Mouse (Mus musculus) liver, embryonic 16.5 days (tissue): ENCODE measurements around the gene Galns. TPM values are rescaled to one million over a fixed set of nuclear protein-coding genes. Genes with fewer than 3 reads are reported as not detected.

Experiments
- ATAC-seq: fragments of 200-750 bp; cut with Nextera tagmentation; 2 replicates; pipeline ENCODE4 v1.8.0; 2017; ENCODE audit warnings: low read depth, mild to moderate bottlenecking, moderate number of reproducible peaks, moderate library complexity
- H3K27ac ChIP-seq: fragments of 300-500 bp; sonication (generic); 2 replicates; pipeline ENCODE4 v1.5.1; 2014; ENCODE audit warnings: mild to moderate bottlenecking, low read length
- H3K27me3 ChIP-seq: fragments of 300-500 bp; sonication (generic); 2 replicates; pipeline ENCODE4 v1.6.1; 2014; ENCODE audit warnings: low read depth, low read length, mixed read lengths; ENCODE audit not compliant: control insufficient read depth, insufficient read depth
- H3K36me3 ChIP-seq: fragments of 300-500 bp; sonication (generic); 2 replicates; pipeline ENCODE4 v1.6.1; 2014; ENCODE audit warnings: mild to moderate bottlenecking; ENCODE audit not compliant: control insufficient read depth, insufficient read depth
- H3K4me1 ChIP-seq: fragments of 300-500 bp; sonication (generic); 2 replicates; pipeline ENCODE4 v1.6.1; 2014; ENCODE audit warnings: low read depth, low read length, mixed read lengths; ENCODE audit not compliant: control insufficient read depth
- H3K4me2 ChIP-seq: fragments of 300-500 bp; sonication (generic); 2 replicates; pipeline ENCODE4 v1.6.1; 2014; ENCODE audit warnings: low read depth, low read length, mixed read lengths
- H3K4me3 ChIP-seq: fragments of 300-500 bp; sonication (generic); 2 replicates; pipeline ENCODE4 v1.5.1; 2014; ENCODE audit warnings: low read depth, mild to moderate bottlenecking, low read length
- H3K9ac ChIP-seq: fragments of 300-500 bp; sonication (generic); 2 replicates; pipeline ENCODE4 v1.6.1; 2014; ENCODE audit warnings: low read depth, low read length
- H3K9me3 ChIP-seq: fragments of 300-500 bp; sonication (generic); replicated peaks from 2 replicates; pipeline ENCODE4 v1.6.1; 2016; ENCODE audit warnings: low read length; ENCODE audit not compliant: control insufficient read depth
- WGBS: fragments of 180-500 bp; shearing (Covaris S2); extraction: QIAGEN DNeasy Blood & Tissue Kit; methylation state at CpG from one replicate; pipeline ENCODE4 v1.1.7; 2014; ENCODE audit not compliant: insufficient replicate concordance; 5-methylcytosine and 5-hydroxymethylcytosine counted together
- polyA plus RNA-seq: library from polyadenylated mRNA; unstranded; fragments of >200 nt; fragmentation: Nextera tagmentation; extraction: Ambion mirVana; gene quantifications from 2 replicates; pipeline ENCODE4 v1.2.1, GENCODE M21; 2015

Galns gene
- polyA plus RNA-seq, 1 experiment from 2014 or later = 8.6 TPM

- ATAC-seq = no peak
- H3K36me3 ChIP-seq = peaks cover 35% of the 10 kb centered on the region
- peaks cover 48% of the 10 kb centered on the region for H3K4me1 ChIP-seq
- no peaks in the 10 kb centered on the region for H3K9me3 ChIP-seq
- H3K4me3 ChIP-seq = peak overlapping the region; percentile 94
- WGBS = 15% methylated on average over 10 of the region's 10 CpGs
- H3K4me2 ChIP-seq = peak overlapping the region; percentile 95
- H3K27ac ChIP-seq = peak overlapping the region; percentile 88; the same call in 1 of the 2 replicates
- H3K27me3 ChIP-seq = no peaks in the 10 kb centered on the region
- peak overlapping the region; percentile 95 for H3K9ac ChIP-seq
Measured at GRCm38 (mm10) chr8:122568881-122569309, 42.4 kb downstream of the Galns start.

DNA sequence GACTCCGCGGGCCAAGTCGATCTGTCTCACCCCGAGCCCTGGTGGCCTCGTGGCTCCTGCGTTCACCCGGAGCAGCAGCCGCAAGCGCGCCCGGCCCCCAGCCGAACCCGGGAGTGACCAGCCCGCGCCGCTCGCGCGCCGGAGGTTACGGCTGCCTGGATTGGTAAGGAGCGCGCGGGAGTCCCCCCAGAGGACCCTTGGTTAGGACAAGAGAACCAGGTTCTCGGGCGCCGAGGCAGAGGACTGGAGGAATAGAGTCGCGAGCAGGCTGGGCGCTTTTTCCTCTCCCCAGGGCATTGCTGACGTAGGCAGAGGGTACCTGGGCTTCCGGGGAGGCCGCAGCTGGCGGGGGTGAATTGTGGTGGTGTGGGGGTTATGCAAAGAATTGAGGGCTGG is 43.2 kb downstream of the Galns start:
- under 1% methylated on average over 34 of the region's 34 CpGs for WGBS
- H3K36me3 ChIP-seq = peaks cover 35% of the 10 kb centered on the region
- peak overlapping the region; percentile 95 for H3K9ac ChIP-seq
- H3K9me3 ChIP-seq = no peaks in the 10 kb centered on the region
- H3K4me3 ChIP-seq = peak overlapping the region; percentile 94
- no peaks in the 10 kb centered on the region for H3K27me3 ChIP-seq
- ATAC-seq = peak; percentile 30
- H3K27ac ChIP-seq = peak overlapping the region; percentile 88
- H3K4me2 ChIP-seq = peak overlapping the region; percentile 95
- peaks cover 40% of the 10 kb centered on the region for H3K4me1 ChIP-seq

GRCm38 (mm10) chr8:122567361-122568108 is 43.7 kb downstream of the Galns start, which contains the start of gene Cdt1:
TSS of gene Cdt1 (plus strand) at chr8:122568015.
- Histone ChIP-seq H3K9me3 (no peaks in the 10 kb centered on the region), H3K36me3 (peaks cover 32% of the 10 kb centered on the region), H3K4me2 (peak within 1 kb of the TSS; percentile 95), H3K27ac (peak within 1 kb of the TSS; percentile 91), H3K4me1 (peaks cover 36% of the 10 kb centered on the region), H3K4me3 (peak within 1 kb of the TSS; percentile 94), H3K27me3 (no peaks in the 10 kb centered on the region), H3K9ac (peak within 1 kb of the TSS; percentile 95)
- peak; percentile 95 for ATAC-seq
- WGBS = under 1% methylated on average over 62 of the region's 62 CpGs

DNA sequence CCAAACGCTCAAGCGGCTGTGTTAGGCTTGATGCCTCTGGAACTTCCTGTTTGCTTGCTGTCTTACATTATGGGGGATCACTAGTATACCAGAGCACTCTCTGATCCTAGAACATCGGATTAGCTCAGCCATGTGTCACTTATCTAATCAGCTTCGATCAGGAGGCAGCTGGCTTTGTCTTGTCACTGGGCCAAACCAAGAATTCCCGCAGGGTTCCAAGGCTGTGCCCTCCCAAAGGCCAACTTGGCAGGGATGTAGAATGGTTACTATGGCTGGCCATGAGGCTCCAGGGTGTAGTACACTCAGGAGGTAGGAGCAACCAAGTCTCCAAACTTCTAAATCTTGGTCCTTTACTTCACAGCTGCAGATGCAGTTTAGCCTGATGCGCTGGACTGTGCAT is 44.5 kb downstream of the Galns start:
- Histone ChIP-seq H3K27ac (peak overlapping the region; percentile 91), H3K4me3 (peak overlapping the region; percentile 94), H3K27me3 (no peaks in the 10 kb centered on the region), H3K36me3 (peaks cover 24% of the 10 kb centered on the region), H3K4me2 (peak overlapping the region; percentile 95), H3K4me1 (peaks cover 31% of the 10 kb centered on the region), H3K9me3 (no peaks in the 10 kb centered on the region), H3K9ac (peak overlapping the region; percentile 84)
- no peak for ATAC-seq
- 19% methylated on average over 6 of the region's 6 CpGs for WGBS

- Histone ChIP-seq H3K4me2 (no peak overlapping the region), H3K27me3 (no peaks in the 10 kb centered on the region), H3K27ac (peak overlapping the region; percentile 49; the same call in 1 of the 2 replicates), H3K9me3 (no peaks in the 10 kb centered on the region), H3K4me3 (no peak overlapping the region), H3K9ac (no peak overlapping the region), H3K36me3 (peaks cover 4% of the 10 kb centered on the region; the same call in 1 of the 2 replicates), H3K4me1 (peaks cover 22% of the 10 kb centered on the region)
- ATAC-seq = no peak
- WGBS = 66% methylated on average over 25 of the region's 25 CpGs
Measured at GRCm38 (mm10) chr8:122564363-122565352, 46.6 kb downstream of the Galns start.

GRCm38 (mm10) chr8:122561199-122561598 is 50.1 kb downstream of the Galns start:
- peaks cover 19% of the 10 kb centered on the region for H3K4me1 ChIP-seq
- H3K4me3 ChIP-seq = no peak overlapping the region
- H3K36me3 ChIP-seq = no peaks in the 10 kb centered on the region
- ATAC-seq = no peak
- no peak overlapping the region for H3K27ac ChIP-seq
- H3K4me2 ChIP-seq = no peak overlapping the region
- no peaks in the 10 kb centered on the region for H3K9me3 ChIP-seq
- WGBS = 34% methylated on average over 5 of the region's 5 CpGs
- no peak overlapping the region for H3K9ac ChIP-seq
- H3K27me3 ChIP-seq = no peaks in the 10 kb centered on the region

DNA sequence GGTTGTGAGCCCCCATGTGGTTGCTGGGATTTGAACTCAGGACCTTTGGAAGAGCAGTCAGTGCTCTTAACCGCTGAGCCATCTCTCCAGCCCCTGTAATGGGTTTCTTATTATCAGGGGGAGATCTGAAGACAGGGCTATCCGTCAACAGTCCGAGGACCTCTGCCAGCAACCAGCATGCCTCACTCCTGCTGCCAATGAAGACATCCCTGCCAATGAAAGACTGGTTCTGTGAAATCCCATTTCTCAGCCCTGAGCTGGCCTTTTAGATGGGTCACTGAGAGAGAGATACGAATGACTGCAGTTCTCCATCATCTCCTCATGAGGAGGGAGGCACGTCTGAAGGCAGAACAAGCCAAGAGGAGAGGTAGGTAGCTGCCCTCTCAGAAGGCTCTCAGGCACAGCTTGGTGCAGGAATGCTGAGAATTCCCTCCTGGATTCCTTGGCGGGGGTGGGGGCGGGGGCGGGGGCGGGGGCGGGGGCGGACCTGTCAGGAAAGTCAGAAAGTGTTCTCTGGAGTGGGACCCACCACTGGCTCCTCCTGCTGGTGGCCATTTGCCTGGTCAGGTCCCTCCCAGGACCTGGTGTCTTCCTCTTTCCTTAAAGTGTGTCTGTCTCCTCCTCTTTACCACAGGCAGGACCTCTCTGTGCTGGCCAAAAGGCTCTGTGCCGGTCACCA is 52.5 kb downstream of the Galns start:
- H3K9ac ChIP-seq = peak overlapping the region; percentile 15; the same call in 1 of the 2 replicates
- 27% methylated on average over 12 of the region's 12 CpGs for whole genome bisulfite sequencing

DNA sequence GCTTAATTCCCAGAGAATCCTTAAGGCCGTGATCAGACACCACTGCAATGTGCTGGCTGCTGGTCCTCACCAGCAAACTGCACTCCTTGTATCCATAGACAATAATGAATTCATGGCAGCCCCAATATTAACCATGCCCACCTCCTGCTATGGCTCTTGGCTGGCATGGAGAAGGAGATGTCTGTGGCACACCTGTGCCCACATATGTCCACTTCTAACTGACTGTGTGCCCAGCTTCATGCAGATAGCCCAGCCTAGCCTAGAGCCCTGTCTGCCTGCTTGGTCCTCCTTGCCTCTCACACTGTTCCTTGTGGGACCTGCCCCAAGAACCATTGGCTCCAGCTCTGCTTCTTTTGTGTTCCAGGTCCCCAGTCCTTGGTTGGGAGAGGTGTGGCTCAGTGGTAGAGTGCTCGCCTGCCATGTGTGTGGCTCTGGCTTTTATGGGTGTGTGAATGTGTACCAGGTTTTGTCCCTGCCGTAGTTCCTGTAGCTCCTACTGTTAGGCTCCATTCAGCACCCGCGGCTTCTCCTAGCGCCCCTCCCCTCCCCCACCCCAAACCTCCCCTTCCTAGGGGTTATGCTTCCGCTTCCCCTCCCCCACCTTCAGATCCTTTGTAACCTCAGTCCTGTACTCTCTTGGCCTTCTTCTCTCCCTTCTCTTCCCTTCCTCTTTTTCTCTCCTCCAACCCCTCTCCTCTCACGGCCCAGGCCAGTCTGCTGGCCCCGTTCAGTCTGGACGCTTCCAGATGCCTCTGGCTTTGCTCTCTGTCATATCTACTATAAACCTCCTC is 53.8 kb downstream of the Galns start:
- H3K9me3 ChIP-seq = no peaks in the 10 kb centered on the region
- peak overlapping the region; percentile 52 for H3K4me2 ChIP-seq
- no peaks in the 10 kb centered on the region for H3K27me3 ChIP-seq
- H3K27ac ChIP-seq = peak overlapping the region; percentile 71
- no peaks in the 10 kb centered on the region for H3K36me3 ChIP-seq
- no peak; the same call in 1 of the 2 replicates for ATAC-seq
- peak overlapping the region; percentile 60; the same call in 1 of the 2 replicates for H3K9ac ChIP-seq
- peaks cover 33% of the 10 kb centered on the region for H3K4me1 ChIP-seq
- WGBS = 15% methylated on average over 10 of the region's 10 CpGs
- H3K4me3 ChIP-seq = no peak overlapping the region; the same call in 1 of the 2 replicates

More for the DNA sequence above, 52.5 kb downstream of the Galns start:
- ATAC-seq = no peak
- Histone ChIP-seq H3K27ac (0 out of 2 replicates have a peak overlapping the region, but pooled peaks have one; percentile 14), H3K27me3 (no peaks in the 10 kb centered on the region), H3K36me3 (no peaks in the 10 kb centered on the region), H3K4me1 (peaks cover 28% of the 10 kb centered on the region), H3K4me2 (no peak overlapping the region), H3K4me3 (no peak overlapping the region), H3K9me3 (no peaks in the 10 kb centered on the region)
